Mouse (Mus musculus) midbrain, embryonic 10.5 days (tissue): ENCODE measurements around the gene Nkd2. TPM values are rescaled to one million over a fixed set of nuclear protein-coding genes. Genes with fewer than 3 reads are reported as not detected.

ENCODE experiments used
- polyA plus RNA-seq: library from polyadenylated mRNA; unstranded; fragments of >200 nt; fragmentation: Nextera tagmentation; extraction: Ambion mirVana; gene quantifications from 2 replicates; pipeline ENCODE4 v1.2.1, GENCODE M21; 2016

The Nkd2 gene
- polyA plus RNA-seq, 1 experiment from 2014 or later, result 13.2 TPM

Other genes with a start within 250 kb of the Nkd2 start
- gene Clptm1l, start 243.6 kb downstream of the Nkd2 start, polyA plus RNA-seq, result 98.2 and 102 TPM in 2 replicates
- gene Tert, start 220.7 kb downstream of the Nkd2 start, polyA plus RNA-seq, result 5.0 and 5.7 TPM in 2 replicates
- not detected in 2 replicates for gene Slc6a18, start 169.6 kb downstream of the Nkd2 start, polyA plus RNA-seq
- 0.10 and 0.15 TPM in 2 replicates for gene Slc6a19, start 142.8 kb downstream of the Nkd2 start, polyA plus RNA-seq
- 47.8 and 52.5 TPM in 2 replicates for gene Slc12a7, start 114.5 kb downstream of the Nkd2 start, polyA plus RNA-seq
- 59.5 and 69.1 TPM in 2 replicates for gene Trip13, start 90.2 kb upstream of the Nkd2 start, polyA plus RNA-seq
- 57.8 and 71.9 TPM in 2 replicates for gene Brd9, start 90.2 kb upstream of the Nkd2 start, polyA plus RNA-seq
- gene Zdhhc11, start 116.2 kb upstream of the Nkd2 start, polyA plus RNA-seq, result not detected in 2 replicates
- gene Tppp, start 161.8 kb upstream of the Nkd2 start, polyA plus RNA-seq, result 1.00 and 1.9 TPM in 2 replicates
- 22.5 and 25.6 TPM in 2 replicates for gene Cep72, start 214.7 kb upstream of the Nkd2 start, polyA plus RNA-seq